Mouse (Mus musculus) hindbrain, embryonic 11.5 days (tissue): ENCODE measurements around the gene Ccdc12. TPM values are rescaled to one million over a fixed set of nuclear protein-coding genes. Genes with fewer than 3 reads are reported as not detected.

ENCODE experiments used
- ATAC-seq: fragments of 200-750 bp; cut with Nextera tagmentation; 2 replicates; pipeline ENCODE4 v1.8.0; 2017; ENCODE audit warnings: mild to moderate bottlenecking, moderate TSS enrichment, moderate library complexity; ENCODE audit not compliant: low FRiP score
- DNase-seq: peaks from one replicate; pipeline ENCODE4 v3.0.0-alpha.2; 2015; ENCODE audit warnings: low spot score
- H3K27ac ChIP-seq: fragments of 300-500 bp; sonication (generic); 2 replicates; pipeline ENCODE4 v1.5.1; 2014; ENCODE audit warnings: mild to moderate bottlenecking, low read depth, low read length
- H3K27me3 ChIP-seq: fragments of 300-500 bp; sonication (generic); 2 replicates; pipeline ENCODE4 v1.6.1; 2014; ENCODE audit warnings: mild to moderate bottlenecking, low read length, moderate library complexity, mixed read lengths; ENCODE audit not compliant: control insufficient read depth, insufficient read depth
- H3K36me3 ChIP-seq: fragments of 300-500 bp; sonication (generic); 2 replicates; pipeline ENCODE4 v1.6.1; 2014; ENCODE audit warnings: mild to moderate bottlenecking, low read length, moderate library complexity, mixed read lengths; ENCODE audit not compliant: control insufficient read depth, insufficient read depth
- H3K4me1 ChIP-seq: fragments of 300-500 bp; sonication (generic); replicated peaks from 2 replicates; pipeline ENCODE4 v1.6.1; 2014; ENCODE audit warnings: low read length, mixed read lengths; ENCODE audit not compliant: control insufficient read depth, insufficient read depth
- H3K4me2 ChIP-seq: fragments of 300-500 bp; sonication (generic); replicated peaks from 2 replicates; pipeline ENCODE4 v1.6.1; 2014; ENCODE audit warnings: mild to moderate bottlenecking, low read depth, low read length
- H3K4me3 ChIP-seq: fragments of 300-500 bp; sonication (generic); 2 replicates; pipeline ENCODE4 v1.5.1; 2014; ENCODE audit warnings: low read depth, low read length
- H3K9ac ChIP-seq: fragments of 300-500 bp; sonication (generic); 2 replicates; pipeline ENCODE4 v1.6.1; 2014; ENCODE audit warnings: low read depth, low read length
- H3K9me3 ChIP-seq: fragments of 300-500 bp; sonication (generic); 2 replicates; pipeline ENCODE4 v1.6.1; 2016; ENCODE audit warnings: low read length; ENCODE audit not compliant: control insufficient read depth
- WGBS: fragments of 180-500 bp; shearing (Covaris S2); extraction: QIAGEN DNeasy Blood & Tissue Kit; methylation state at CpG from one replicate; pipeline ENCODE4 v1.1.7; 2014; 5-methylcytosine and 5-hydroxymethylcytosine counted together
- polyA plus RNA-seq: library from polyadenylated mRNA; unstranded; fragments of >200 nt; fragmentation: Nextera tagmentation; extraction: Ambion mirVana; gene quantifications from 2 replicates; pipeline ENCODE4 v1.2.1, GENCODE M21; 2014

The Ccdc12 gene
- polyA plus RNA-seq, 1 experiment from 2014 or later = 145 TPM

GRCm38 (mm10) chr9:110660856-110661612 is 4.7 kb downstream of the Ccdc12 start:
- no peak for ATAC-seq
- Histone ChIP-seq H3K27ac (no peak overlapping the region), H3K4me1 (no peaks in the 10 kb centered on the region), H3K9ac (no peak overlapping the region), H3K36me3 (no peaks in the 10 kb centered on the region), H3K27me3 (no peaks in the 10 kb centered on the region), H3K4me3 (no peak overlapping the region), H3K9me3 (no peaks in the 10 kb centered on the region), H3K4me2 (no peak overlapping the region)
- no peak for DNase-seq
- WGBS = 87% methylated on average over 7 of the region's 7 CpGs

- 96% methylated on average over 1 of the region's 1 CpGs for WGBS
- no peaks in the 10 kb centered on the region for H3K9me3 ChIP-seq
- no peaks in the 10 kb centered on the region for H3K36me3 ChIP-seq
- DNase-seq (no peak), ATAC-seq (no peak)
- H3K4me1 ChIP-seq = no peaks in the 10 kb centered on the region
- no peak overlapping the region for H3K27ac ChIP-seq
- H3K4me3 ChIP-seq = no peak overlapping the region
- no peak overlapping the region for H3K4me2 ChIP-seq
- no peak overlapping the region for H3K9ac ChIP-seq
- no peaks in the 10 kb centered on the region for H3K27me3 ChIP-seq
Observed at GRCm38 (mm10) chr9:110662844-110663243, 6.5 kb downstream of the Ccdc12 start.

GRCm38 (mm10) chr9:110665912-110666311 is 9.6 kb downstream of the Ccdc12 start:
- no peaks in the 10 kb centered on the region for H3K27me3 ChIP-seq
- H3K4me3 ChIP-seq = no peak overlapping the region
- no peak overlapping the region for H3K27ac ChIP-seq
- no peak overlapping the region for H3K4me2 ChIP-seq
- H3K9ac ChIP-seq = no peak overlapping the region
- ATAC-seq (no peak), DNase-seq (no peak)
- H3K4me1 ChIP-seq = no peaks in the 10 kb centered on the region
- H3K9me3 ChIP-seq = no peaks in the 10 kb centered on the region
- H3K36me3 ChIP-seq = no peaks in the 10 kb centered on the region
- 38% methylated on average over 4 of the region's 4 CpGs for WGBS

- Histone ChIP-seq H3K9me3 (no peaks in the 10 kb centered on the region), H3K36me3 (no peaks in the 10 kb centered on the region), H3K9ac (no peak overlapping the region), H3K4me2 (no peak overlapping the region), H3K27ac (no peak overlapping the region), H3K27me3 (no peaks in the 10 kb centered on the region), H3K4me3 (no peak overlapping the region), H3K4me1 (no peaks in the 10 kb centered on the region)
- ATAC-seq (no peak), DNase-seq (no peak)
- 42% methylated on average over 8 of the region's 8 CpGs for WGBS
Observed at GRCm38 (mm10) chr9:110666374-110666773, 10.1 kb downstream of the Ccdc12 start.

- no peak overlapping the region for H3K9ac ChIP-seq
- DNase-seq (no peak), ATAC-seq (no peak)
- H3K4me2 ChIP-seq = no peak overlapping the region
- 76% methylated on average over 4 of the region's 4 CpGs for WGBS
- no peaks in the 10 kb centered on the region for H3K9me3 ChIP-seq
- no peaks in the 10 kb centered on the region for H3K36me3 ChIP-seq
- H3K4me1 ChIP-seq = no peaks in the 10 kb centered on the region
- H3K4me3 ChIP-seq = no peak overlapping the region
- no peak overlapping the region for H3K27ac ChIP-seq
- H3K27me3 ChIP-seq = no peaks in the 10 kb centered on the region
Observed at GRCm38 (mm10) chr9:110667219-110667836, 11.0 kb downstream of the Ccdc12 start.

GRCm38 (mm10) chr9:110668601-110669293 is 12.4 kb downstream of the Ccdc12 start:
- no peaks in the 10 kb centered on the region for H3K27me3 ChIP-seq
- WGBS = 89% methylated on average over 6 of the region's 6 CpGs
- DNase-seq (no peak), ATAC-seq (no peak)
- H3K9me3 ChIP-seq = no peaks in the 10 kb centered on the region
- H3K4me1 ChIP-seq = no peaks in the 10 kb centered on the region
- H3K4me3 ChIP-seq = no peak overlapping the region
- no peak overlapping the region for H3K9ac ChIP-seq
- no peak overlapping the region for H3K4me2 ChIP-seq
- no peaks in the 10 kb centered on the region for H3K36me3 ChIP-seq
- H3K27ac ChIP-seq = no peak overlapping the region

GRCm38 (mm10) chr9:110669785-110670184 is 13.5 kb downstream of the Ccdc12 start:
- no peaks in the 10 kb centered on the region for H3K36me3 ChIP-seq

GRCm38 (mm10) chr9:110672462-110673106 is 16.3 kb downstream of the Ccdc12 start:
- Histone ChIP-seq H3K4me2 (no peak overlapping the region), H3K27ac (0 out of 2 replicates have a peak overlapping the region, but pooled peaks have one; percentile 13), H3K36me3 (no peaks in the 10 kb centered on the region), H3K4me1 (no peaks in the 10 kb centered on the region), H3K27me3 (no peaks in the 10 kb centered on the region), H3K9me3 (no peaks in the 10 kb centered on the region), H3K4me3 (no peak overlapping the region), H3K9ac (no peak overlapping the region)
- WGBS = 56% methylated on average over 7 of the region's 7 CpGs
- ATAC-seq (0 out of 2 replicates have a peak, but pooled peaks have one; percentile 33), DNase-seq (peak; percentile 44)

More at GRCm38 (mm10) chr9:110669785-110670184, 13.5 kb downstream of the Ccdc12 start:
- Histone ChIP-seq H3K9me3 (no peaks in the 10 kb centered on the region), H3K4me3 (no peak overlapping the region), H3K9ac (no peak overlapping the region), H3K27ac (no peak overlapping the region), H3K4me2 (no peak overlapping the region), H3K27me3 (no peaks in the 10 kb centered on the region), H3K4me1 (no peaks in the 10 kb centered on the region)
- whole genome bisulfite sequencing = 92% methylated on average over 5 of the region's 5 CpGs
- DNase-seq (no peak), ATAC-seq (no peak)
